Comparison of ENCODE assay signal across 8 mouse cellular contexts in genomic region chr10:29211453-29211852, GRCm38 (mm10). TPM values are rescaled to one million over a fixed set of nuclear protein-coding genes. Genes with fewer than 3 reads are reported as not detected.
DNase-seq lines count a peak whose midpoint lies in the region; ATAC-seq lines count a peak whose summit lies in the region.
"Had no signal": no experiment of that assay in that cellular context is flagged by ENCODE, and none has a peak within 500 bp of the region (broad histone marks: within the 10 kb centered on the region; RNA-seq: fewer than 3 reads in every experiment).

TSS of gene 9330159F19Rik (plus strand) at chr10:29211606.

- H3K9ac ChIP-seq in forebrain, embryonic 13.5 days = no peak within 1 kb of the TSS
- H3K9ac ChIP-seq in intestine, embryonic 16.5 days (ENCODE audit: low read depth, low read length) = no peak within 1 kb of the TSS
- H3K9ac ChIP-seq in lung, embryonic 16.5 days (ENCODE audit: low read length) = no peak within 1 kb of the TSS
- H3K9ac ChIP-seq: liver, embryonic 15.5 days had no signal

- peak; percentile 90 for ATAC-seq in forebrain, embryonic 13.5 days
- peak; percentile 86 for ATAC-seq in intestine, embryonic 16.5 days
- ATAC-seq in lung, embryonic 16.5 days (ENCODE audit: low read depth) = peak; percentile 95
- no peak for ATAC-seq in cerebellum, adult (ENCODE audit: insufficient number of reproducible peaks, low FRiP score, low TSS enrichment)

- H3K27ac ChIP-seq in forebrain, embryonic 13.5 days = peak within 1 kb of the TSS; percentile 41; the same call in 1 of the 2 replicates
- no peak within 1 kb of the TSS for H3K27ac ChIP-seq in intestine, embryonic 16.5 days (ENCODE audit: low read length)
- H3K27ac ChIP-seq in lung, embryonic 16.5 days (ENCODE audit: low read length) = no peak within 1 kb of the TSS
- H3K27ac ChIP-seq: liver, embryonic 15.5 days had no signal

- H3K36me3 ChIP-seq in forebrain, embryonic 13.5 days (ENCODE audit: poor library complexity, severe bottlenecking) = 0 out of 2 replicates have a peak, but pooled peaks cover 3% of the 10 kb centered on the region
- H3K36me3 ChIP-seq in intestine, embryonic 16.5 days (ENCODE audit: control insufficient read depth, insufficient read depth, low read length) = no peaks in the 10 kb centered on the region
- no peaks in the 10 kb centered on the region for H3K36me3 ChIP-seq in lung, embryonic 16.5 days (ENCODE audit: control insufficient read depth, insufficient read depth, low read length)
- H3K36me3 ChIP-seq: liver, embryonic 15.5 days had no signal

- peak within 1 kb of the TSS; percentile 14; the same call in 1 of the 2 replicates for H3K4me2 ChIP-seq in forebrain, embryonic 13.5 days
- no peak within 1 kb of the TSS for H3K4me2 ChIP-seq in intestine, embryonic 16.5 days (ENCODE audit: low read depth, low read length)
- H3K4me2 ChIP-seq in lung, embryonic 16.5 days (ENCODE audit: low read depth, low read length) = no peak within 1 kb of the TSS
- H3K4me2 ChIP-seq: liver, embryonic 15.5 days had no signal

- H3K4me3 ChIP-seq in forebrain, embryonic 13.5 days = no peak within 1 kb of the TSS
- no peak within 1 kb of the TSS for H3K4me3 ChIP-seq in intestine, embryonic 16.5 days (ENCODE audit: low read length)
- H3K4me3 ChIP-seq in lung, embryonic 16.5 days (ENCODE audit: low read length) = no peak within 1 kb of the TSS
- H3K4me3 ChIP-seq: liver, embryonic 15.5 days had no signal

- 1% methylated on average over 4 of the region's 4 CpGs for WGBS in forebrain, embryonic 13.5 days
- WGBS in intestine, embryonic 16.5 days = 8% methylated on average over 4 of the region's 4 CpGs
- whole genome bisulfite sequencing in lung, embryonic 16.5 days = 7% methylated on average over 4 of the region's 4 CpGs

- peaks cover 28% of the 10 kb centered on the region for H3K4me1 ChIP-seq in forebrain, embryonic 13.5 days
- H3K4me1 ChIP-seq in intestine, embryonic 16.5 days (ENCODE audit: control insufficient read depth, insufficient read depth, low read length) = no peaks in the 10 kb centered on the region
- no peaks in the 10 kb centered on the region for H3K4me1 ChIP-seq in lung, embryonic 16.5 days (replicated peaks; ENCODE audit: control insufficient read depth, insufficient read depth, low read length)
- H3K4me1 ChIP-seq: liver, embryonic 15.5 days had no signal

- H3K9me3 ChIP-seq in forebrain, embryonic 13.5 days (replicated peaks) = no peaks in the 10 kb centered on the region
- H3K9me3 ChIP-seq in intestine, embryonic 16.5 days (ENCODE audit: control insufficient read depth, low read length) = no peaks in the 10 kb centered on the region
- H3K9me3 ChIP-seq in lung, embryonic 16.5 days (ENCODE audit: control insufficient read depth, low read length) = no peaks in the 10 kb centered on the region
- H3K9me3 ChIP-seq: liver, embryonic 15.5 days had no signal

- H3K27me3 ChIP-seq in forebrain, embryonic 13.5 days = no peaks in the 10 kb centered on the region
- no peaks in the 10 kb centered on the region for H3K27me3 ChIP-seq in intestine, embryonic 16.5 days (replicated peaks; ENCODE audit: control insufficient read depth, insufficient read depth, low read length)
- H3K27me3 ChIP-seq in lung, embryonic 16.5 days (ENCODE audit: control insufficient read depth, insufficient read depth, low read depth, low read length) = no peaks in the 10 kb centered on the region
- H3K27me3 ChIP-seq: liver, embryonic 15.5 days had no signal

- DNase-seq in urinary bladder, postnatal 14 days (ENCODE audit: low spot score) = peak; percentile 52
- DNase-seq in urinary bladder, adult 2 months (ENCODE audit: low spot score) = no peak
- peak; percentile 90 for DNase-seq in skeletal muscle tissue, adult 2 months (ENCODE audit: low read depth, low spot score)

RNA-seq across cellular contexts. Expression of gene 9330159F19Rik, which starts in this region (rescaled TPM):
- polyA plus RNA-seq in urinary bladder, adult 2 months (2012; rRNA removed) = 7.5 and 8.4 TPM in 2 replicates
- polyA plus RNA-seq in forebrain, embryonic 13.5 days (2015; fragmentation: Nextera tagmentation; extraction: Ambion mirVana) = 22.8 and 23.1 TPM in 2 replicates
- 0.84 and 0.86 TPM in 2 replicates for polyA plus RNA-seq in intestine, embryonic 16.5 days (2015; fragmentation: Nextera tagmentation; extraction: Ambion mirVana)
- 0.18 and 0.24 TPM in 2 replicates for polyA plus RNA-seq in lung, embryonic 16.5 days (2015; fragmentation: Nextera tagmentation; extraction: Ambion mirVana)

Comparison
In these comparisons a context has a peak if more than half of its experiments do, and no peak if none do; other contexts are left out.
1. Peak in ATAC-seq in intestine, embryonic 16.5 days; RNA of the gene not detected or under 1 TPM.
2. Peak in ATAC-seq in lung, embryonic 16.5 days; RNA of the gene not detected or under 1 TPM.